Mouse (Mus musculus): ENCODE measurements at regions not wholly inside any gene's neighbourhood (a gene's known extent, or its start where the extent isn't known, plus 50 kb on each side); places are given as distances from the start of the nearest gene placed in this dataset.

- Histone ChIP-seq H3K36me3 (ENCODE audit: control insufficient read depth, insufficient read depth, low read length) (no peaks in the 10 kb centered on the region), H3K9me3 (replicated peaks; ENCODE audit: control insufficient read depth, low read length, poor library complexity, severe bottlenecking) (no peaks in the 10 kb centered on the region), H3K27me3 (ENCODE audit: control insufficient read depth, insufficient read depth, low read depth, low read length) (no peaks in the 10 kb centered on the region), H3K9ac (ENCODE audit: low read depth, low read length) (no peak overlapping the region), H3K4me2 (ENCODE audit: low read length) (no peak overlapping the region), H3K4me1 (ENCODE audit: control insufficient read depth, insufficient read depth, low read length) (peaks cover 7% of the 10 kb centered on the region), H3K27ac (ENCODE audit: low read length) (no peak overlapping the region), H3K4me3 (ENCODE audit: low read depth, low read length) (no peak overlapping the region)
- WGBS = 77% methylated on average over 4 of the region's 4 CpGs
- no peak for ATAC-seq
Measured at GRCm38 (mm10) chr19:36681056-36681455, 55.4 kb downstream of the Ppp1r3c start.

DNA sequence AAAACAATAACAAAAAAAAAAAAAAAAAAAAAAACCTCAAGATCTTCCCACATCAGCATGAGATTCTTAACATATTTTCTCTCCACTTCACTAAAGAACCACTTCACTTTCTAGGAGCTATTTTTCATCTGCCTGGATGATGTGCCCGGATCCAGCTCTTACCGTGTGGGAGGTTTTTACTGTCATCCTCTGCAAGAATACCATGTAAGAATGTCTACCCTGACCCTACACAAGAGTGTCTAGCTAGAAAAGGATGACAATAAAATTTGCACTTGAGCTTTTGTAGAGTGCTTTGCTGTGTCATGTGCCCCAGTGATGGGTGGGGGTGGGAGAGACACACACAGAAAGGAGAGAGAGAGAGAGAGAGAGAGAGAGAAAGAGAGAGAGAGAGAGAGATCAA lies 56.1 kb downstream of the Ppp1r3c start:
- Histone ChIP-seq H3K4me2 (ENCODE audit: low read length) (no peak overlapping the region), H3K27me3 (ENCODE audit: control insufficient read depth, insufficient read depth, low read depth, low read length) (no peaks in the 10 kb centered on the region), H3K9me3 (replicated peaks; ENCODE audit: control insufficient read depth, low read length, poor library complexity, severe bottlenecking) (no peaks in the 10 kb centered on the region), H3K9ac (ENCODE audit: low read depth, low read length) (no peak overlapping the region), H3K27ac (ENCODE audit: low read length) (no peak overlapping the region), H3K36me3 (ENCODE audit: control insufficient read depth, insufficient read depth, low read length) (no peaks in the 10 kb centered on the region), H3K4me1 (ENCODE audit: control insufficient read depth, insufficient read depth, low read length) (peaks cover 7% of the 10 kb centered on the region), H3K4me3 (ENCODE audit: low read depth, low read length) (no peak overlapping the region)
- ATAC-seq = no peak
- 89% methylated on average over 2 of the region's 2 CpGs for WGBS

- ATAC-seq = peak; percentile 66
- peaks cover 7% of the 10 kb centered on the region for H3K4me1 ChIP-seq (ENCODE audit: control insufficient read depth, insufficient read depth, low read length)
- no peaks in the 10 kb centered on the region for H3K36me3 ChIP-seq (ENCODE audit: control insufficient read depth, insufficient read depth, low read length)
- H3K4me3 ChIP-seq (ENCODE audit: low read depth, low read length) = no peak overlapping the region
- H3K9me3 ChIP-seq (replicated peaks; ENCODE audit: control insufficient read depth, low read length, poor library complexity, severe bottlenecking) = no peaks in the 10 kb centered on the region
- H3K27me3 ChIP-seq (ENCODE audit: control insufficient read depth, insufficient read depth, low read depth, low read length) = no peaks in the 10 kb centered on the region
- no peak overlapping the region for H3K4me2 ChIP-seq (ENCODE audit: low read length)
- 0 out of 2 replicates have a peak overlapping the region, but pooled peaks have one; percentile 12 for H3K9ac ChIP-seq (ENCODE audit: low read depth, low read length)
- peak overlapping the region; percentile 14 for H3K27ac ChIP-seq (ENCODE audit: low read length)
- WGBS = 16% methylated on average over 4 of the region's 4 CpGs
Measured at GRCm38 (mm10) chr19:36679028-36679820, 57.2 kb downstream of the Ppp1r3c start.

GRCm38 (mm10) chr19:36678382-36679027 lies 57.9 kb downstream of the Ppp1r3c start:
- Histone ChIP-seq H3K9ac (ENCODE audit: low read depth, low read length) (no peak overlapping the region), H3K4me1 (ENCODE audit: control insufficient read depth, insufficient read depth, low read length) (peaks cover 7% of the 10 kb centered on the region), H3K36me3 (ENCODE audit: control insufficient read depth, insufficient read depth, low read length) (no peaks in the 10 kb centered on the region), H3K27me3 (ENCODE audit: control insufficient read depth, insufficient read depth, low read depth, low read length) (no peaks in the 10 kb centered on the region), H3K4me2 (ENCODE audit: low read length) (no peak overlapping the region), H3K27ac (ENCODE audit: low read length) (peak overlapping the region; percentile 14), H3K9me3 (replicated peaks; ENCODE audit: control insufficient read depth, low read length, poor library complexity, severe bottlenecking) (no peaks in the 10 kb centered on the region), H3K4me3 (ENCODE audit: low read depth, low read length) (no peak overlapping the region)
- WGBS = 63% methylated on average over 7 of the region's 7 CpGs
- no peak; the same call in 1 of the 2 replicates for ATAC-seq

DNA sequence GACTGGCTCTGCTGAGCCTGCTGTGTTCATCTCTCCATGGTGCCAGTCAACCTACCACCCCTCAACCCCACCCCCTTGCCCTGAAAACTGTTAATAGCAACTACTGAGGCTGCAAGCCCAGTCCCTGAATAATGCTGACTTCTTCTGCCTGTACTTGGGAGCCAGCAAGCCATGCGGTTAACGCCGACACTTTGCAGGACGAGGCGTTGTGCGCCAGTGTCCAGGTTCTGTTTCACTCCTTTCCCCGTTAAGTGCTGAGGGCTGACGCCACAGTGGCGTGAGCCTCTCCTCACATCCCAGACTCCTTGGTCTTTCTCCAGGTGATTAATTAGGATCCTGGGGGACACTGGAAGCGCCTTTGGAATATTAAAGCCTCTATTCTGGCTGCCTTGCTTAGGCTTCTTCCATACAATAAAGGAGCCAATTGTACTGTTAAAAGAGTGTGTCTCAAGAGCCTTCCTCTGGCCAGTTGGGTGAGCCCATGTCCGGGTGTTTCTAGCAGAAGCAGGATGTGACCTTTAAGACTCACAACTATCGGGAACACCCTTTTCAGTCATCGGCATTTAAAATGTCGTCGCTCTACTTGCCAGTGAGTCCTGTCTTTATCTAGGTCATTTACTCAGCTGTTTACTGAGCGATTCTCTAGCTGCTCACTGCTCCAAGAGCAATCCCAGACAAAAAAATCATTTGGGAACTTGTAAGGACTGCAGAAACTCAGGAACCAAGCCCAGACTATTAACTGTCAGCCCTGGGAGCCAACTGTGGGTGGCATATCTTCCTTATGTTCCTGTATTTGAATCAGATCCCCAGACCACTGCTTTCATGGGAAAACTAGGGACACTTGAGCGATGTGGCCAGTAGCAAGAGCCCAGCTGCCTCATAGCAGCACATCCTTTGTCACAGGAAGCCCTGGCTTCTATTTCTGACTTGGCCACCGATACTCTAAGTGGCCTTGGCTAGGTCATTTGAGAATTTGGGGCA lies 59.1 kb downstream of the Ppp1r3c start:
- no peak overlapping the region for H3K4me2 ChIP-seq (ENCODE audit: low read length)
- WGBS = 71% methylated on average over 18 of the region's 18 CpGs
- H3K4me1 ChIP-seq (ENCODE audit: control insufficient read depth, insufficient read depth, low read length) = peaks cover 7% of the 10 kb centered on the region
- no peak overlapping the region for H3K4me3 ChIP-seq (ENCODE audit: low read depth, low read length)
- H3K9me3 ChIP-seq (replicated peaks; ENCODE audit: control insufficient read depth, low read length, poor library complexity, severe bottlenecking) = no peaks in the 10 kb centered on the region
- no peaks in the 10 kb centered on the region for H3K27me3 ChIP-seq (ENCODE audit: control insufficient read depth, insufficient read depth, low read depth, low read length)
- H3K27ac ChIP-seq (ENCODE audit: low read length) = no peak overlapping the region
- H3K36me3 ChIP-seq (ENCODE audit: control insufficient read depth, insufficient read depth, low read length) = no peaks in the 10 kb centered on the region
- no peak overlapping the region for H3K9ac ChIP-seq (ENCODE audit: low read depth, low read length)
- peak; percentile 19; the same call in 1 of the 2 replicates for ATAC-seq

- Histone ChIP-seq H3K9me3 (replicated peaks; ENCODE audit: control insufficient read depth, low read length, poor library complexity, severe bottlenecking) (no peaks in the 10 kb centered on the region), H3K4me3 (ENCODE audit: low read depth, low read length) (no peak overlapping the region), H3K4me1 (ENCODE audit: control insufficient read depth, insufficient read depth, low read length) (peaks cover 7% of the 10 kb centered on the region), H3K27ac (ENCODE audit: low read length) (no peak overlapping the region), H3K9ac (ENCODE audit: low read depth, low read length) (no peak overlapping the region), H3K36me3 (ENCODE audit: control insufficient read depth, insufficient read depth, low read length) (no peaks in the 10 kb centered on the region), H3K4me2 (ENCODE audit: low read length) (no peak overlapping the region), H3K27me3 (ENCODE audit: control insufficient read depth, insufficient read depth, low read depth, low read length) (no peaks in the 10 kb centered on the region)
- WGBS = 86% methylated on average over 4 of the region's 4 CpGs
- no peak for ATAC-seq
Measured at GRCm38 (mm10) chr19:36674946-36675345, 61.5 kb downstream of the Ppp1r3c start.

DNA sequence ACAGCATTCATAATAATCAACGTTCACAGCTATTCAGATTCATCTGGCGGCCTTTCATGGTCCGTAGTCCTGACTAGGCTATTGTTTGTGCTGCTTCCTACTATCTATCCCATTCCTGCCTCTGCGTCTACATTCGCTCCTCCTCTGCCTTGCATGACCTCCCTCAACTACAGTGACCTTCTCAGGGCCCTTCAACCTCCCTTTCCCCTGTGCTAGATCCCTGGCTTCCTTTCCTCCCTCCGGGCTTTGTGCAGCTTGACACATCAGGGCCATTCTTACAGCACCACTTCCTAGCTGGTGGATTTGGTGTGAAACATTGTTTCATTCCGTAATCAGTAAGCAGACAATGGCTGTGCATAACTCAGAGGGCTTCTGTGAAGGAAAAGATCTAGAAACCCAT lies 65.6 kb downstream of the Ppp1r3c start:
- 54% methylated on average over 7 of the region's 7 CpGs for WGBS
- Histone ChIP-seq H3K27ac (ENCODE audit: low read length) (no peak overlapping the region), H3K4me3 (ENCODE audit: low read depth, low read length) (no peak overlapping the region), H3K9ac (ENCODE audit: low read depth, low read length) (no peak overlapping the region), H3K4me1 (ENCODE audit: control insufficient read depth, insufficient read depth, low read length) (peaks cover 6% of the 10 kb centered on the region), H3K9me3 (replicated peaks; ENCODE audit: control insufficient read depth, low read length, poor library complexity, severe bottlenecking) (no peaks in the 10 kb centered on the region), H3K27me3 (ENCODE audit: control insufficient read depth, insufficient read depth, low read depth, low read length) (no peaks in the 10 kb centered on the region), H3K4me2 (ENCODE audit: low read length) (no peak overlapping the region), H3K36me3 (ENCODE audit: control insufficient read depth, insufficient read depth, low read length) (no peaks in the 10 kb centered on the region)
- ATAC-seq = no peak

Data from midbrain, embryonic 16.5 days (tissue).